Mouse (Mus musculus) liver, postnatal 0 days (tissue): ENCODE data around the gene Mecom.

Source experiments
- CTCF ChIP-seq: sonication (generic); IDR thresholded peaks from 2 replicates; pipeline ENCODE4 v1.5.1; 2016; ENCODE audit warnings: antibody characterized with exemption, low read depth
- EP300 ChIP-seq: IDR thresholded peaks from 2 replicates; pipeline ENCODE4 v1.6.1; 2016; ENCODE audit warnings: antibody characterized with exemption, low read depth, mild to moderate bottlenecking

- TF ChIP-seq CTCF = no peak
- no peak for TF ChIP-seq EP300
Measured at GRCm38 (mm10) chr3:30510105-30510504, 37.7 kb downstream of the Mecom start.
